Mouse (Mus musculus): ENCODE results near the gene Serpina3i.

GRCm38 (mm10) chr12:104283380-104283779 lies 20.5 kb downstream of the Serpina3i start:
- TF ChIP-seq CTCF (IDR thresholded peaks at IDR 0.05; ENCODE audit: insufficient read depth, low read depth, low read length) (no peak), POLR2A (IDR thresholded peaks at IDR 0.05; ENCODE audit: insufficient read depth, low read depth, low read length) (no peak)

Measured in olfactory bulb, adult 2 months (tissue).